Mouse (Mus musculus) G1E (cell line): Measurements from ENCODE around the gene Ddit4. TPM values are rescaled to one million over a fixed set of nuclear protein-coding genes. Genes with fewer than 3 reads are reported as not detected.
A peak's percentile ranks its signal among the peaks of the same experiment; 100 is the strongest.

Experiments used
- ATAC-seq: 2 replicates; pipeline ENCODE4 v1.8.0; 2016; ENCODE audit warnings: mild to moderate bottlenecking; ENCODE audit not compliant: insufficient number of reproducible peaks, poor library complexity, low FRiP score, severe bottlenecking; ENCODE audit errors: extremely low read depth
- DNase-seq: peaks from one replicate; pipeline ENCODE4 v3.0.0; 2012; ENCODE audit warnings: low spot score
- H3K27me3 ChIP-seq: 2 replicates; pipeline ENCODE4 v1.6.1; 2012; ENCODE audit warnings: mild to moderate bottlenecking, low read length, inconsistent platforms; ENCODE audit not compliant: insufficient read depth
- H3K36me3 ChIP-seq: replicated peaks from 2 replicates; pipeline ENCODE3; 2012; ENCODE audit warnings: mild to moderate bottlenecking, inconsistent platforms
- H3K4me1 ChIP-seq: 2 replicates; pipeline ENCODE4 v1.6.1; 2012; ENCODE audit warnings: low read depth, low read length, inconsistent platforms, mixed read lengths; ENCODE audit not compliant: insufficient read depth
- H3K4me3 ChIP-seq: 2 replicates; pipeline ENCODE4 v1.5.1; 2012; ENCODE audit warnings: low read depth, mild to moderate bottlenecking, inconsistent platforms, low read length, moderate library complexity, mixed read lengths
- H3K9me3 ChIP-seq: replicated peaks from 2 replicates; pipeline ENCODE4 v1.6.1; 2012; ENCODE audit warnings: inconsistent platforms
- CTCF ChIP-seq: IDR thresholded peaks from 2 replicates; pipeline ENCODE4 v1.5.1; 2012; ENCODE audit warnings: low read depth, low read length, inconsistent platforms, mixed read lengths
- GATA1 ChIP-seq: IDR thresholded peaks from 2 replicates; pipeline ENCODE4 v1.6.1; 2012; ENCODE audit warnings: borderline replicate concordance, low read length, inconsistent platforms, mixed read lengths
- GATA2 ChIP-seq: IDR thresholded peaks from 2 replicates; pipeline ENCODE4 v1.6.1; 2012; ENCODE audit warnings: low read depth, low read length, inconsistent platforms, borderline replicate concordance
- POLR2AphosphoS5 ChIP-seq: IDR thresholded peaks from 2 replicates; pipeline ENCODE4 v1.6.1; 2012; ENCODE audit warnings: low read depth, low read length, inconsistent platforms; ENCODE audit not compliant: insufficient replicate concordance
- TAL1 ChIP-seq: conservative IDR thresholded peaks from 2 replicates; pipeline ENCODE4 v1.6.1; 2012; ENCODE audit warnings: low read depth, low read length, inconsistent platforms, mixed read lengths
- polyA plus RNA-seq: library from polyadenylated mRNA; stranded (reverse); fragments of >175 nt; gene quantifications from 2 replicates; pipeline ENCODE4 v1.2.3, GENCODE M21; 2012
- total RNA-seq, 2 experiments: library from RNA; stranded (forward) in 1 of 2; stranded (reverse) in 1 of 2; fragments of 200-1000 nt in 1 of 2; fragments of >200 nt in 1 of 2; fragmentation: Nextera tagmentation in 1 of 2; gene quantifications; 2 replicates each; pipeline ENCODE4 v1.2.3; 2014 to 2017

Ddit4 gene
- total and polyA plus RNA-seq, 3 experiments: 9.9 to 28.5 (median 27.7) TPM

GRCm38 (mm10) chr10:59952781-59953563 is 1.3 kb upstream of the Ddit4 start:
- no peaks in the 10 kb centered on the region for H3K9me3 ChIP-seq
- H3K4me3 ChIP-seq: peak overlapping the region; percentile 80; the same call in 1 of the 2 replicates
- TF ChIP-seq GATA2 (no peak), CTCF (no peak), TAL1 (no peak), GATA1 (no peak), POLR2AphosphoS5 (no peak)
- H3K4me1 ChIP-seq: peaks cover 43% of the 10 kb centered on the region
- H3K27me3 ChIP-seq: 0 out of 2 replicates have a peak, but pooled peaks cover 2% of the 10 kb centered on the region
- DNase-seq: no peak
- ATAC-seq: no peak
- H3K36me3 ChIP-seq: peaks cover 13% of the 10 kb centered on the region

- H3K4me1 ChIP-seq: peaks cover 43% of the 10 kb centered on the region
- TF ChIP-seq GATA2 (no peak), CTCF (no peak), GATA1 (no peak), POLR2AphosphoS5 (no peak)
- DNase-seq: peak; percentile 34
- no peak for ATAC-seq
- peak overlapping the region; percentile 80 for H3K4me3 ChIP-seq
- H3K36me3 ChIP-seq: peaks cover 13% of the 10 kb centered on the region
- H3K9me3 ChIP-seq: no peaks in the 10 kb centered on the region
- 0 out of 2 replicates have a peak, but pooled peaks cover 2% of the 10 kb centered on the region for H3K27me3 ChIP-seq
Measured at GRCm38 (mm10) chr10:59952152-59952780, 632 bp upstream of the Ddit4 start.

GRCm38 (mm10) chr10:59950716-59951191 is 880 bp downstream of the Ddit4 start:
- ATAC-seq: no peak
- Histone ChIP-seq H3K9me3 (no peaks in the 10 kb centered on the region), H3K4me1 (peaks cover 47% of the 10 kb centered on the region), H3K36me3 (peaks cover 13% of the 10 kb centered on the region), H3K4me3 (peak overlapping the region; percentile 80), H3K27me3 (no peaks in the 10 kb centered on the region)
- DNase-seq: no peak
- TF ChIP-seq TAL1: no peak
- TF ChIP-seq CTCF: no peak
- no peak for TF ChIP-seq POLR2AphosphoS5
- TF ChIP-seq GATA2: no peak
- no peak for TF ChIP-seq GATA1

GRCm38 (mm10) chr10:59949783-59950605 is 1.6 kb downstream of the Ddit4 start:
- TF ChIP-seq CTCF: no peak
- TF ChIP-seq TAL1: no peak
- no peak for TF ChIP-seq POLR2AphosphoS5
- TF ChIP-seq GATA1: no peak
- no peak for TF ChIP-seq GATA2
- peaks cover 47% of the 10 kb centered on the region for H3K4me1 ChIP-seq

GRCm38 (mm10) chr10:59949255-59949648 is 2.4 kb downstream of the Ddit4 start:
- no peak for TF ChIP-seq GATA2
- TF ChIP-seq POLR2AphosphoS5: no peak
- no peak for TF ChIP-seq GATA1
- no peak for TF ChIP-seq TAL1
- TF ChIP-seq CTCF: no peak
- Histone ChIP-seq H3K36me3 (peaks cover 13% of the 10 kb centered on the region), H3K4me3 (peak overlapping the region; percentile 48; the same call in 1 of the 2 replicates), H3K9me3 (no peaks in the 10 kb centered on the region), H3K4me1 (peaks cover 49% of the 10 kb centered on the region), H3K27me3 (no peaks in the 10 kb centered on the region)
- DNase-seq (no peak), ATAC-seq (no peak)

More at GRCm38 (mm10) chr10:59949783-59950605, 1.6 kb downstream of the Ddit4 start:
- ATAC-seq (no peak), DNase-seq (no peak)
- H3K9me3 ChIP-seq: no peaks in the 10 kb centered on the region
- peaks cover 13% of the 10 kb centered on the region for H3K36me3 ChIP-seq
- peak overlapping the region; percentile 80 for H3K4me3 ChIP-seq
- no peaks in the 10 kb centered on the region for H3K27me3 ChIP-seq
